Mouse (Mus musculus): ENCODE data around the gene Tent4a. TPM values are rescaled to one million over a fixed set of nuclear protein-coding genes. Genes with fewer than 3 reads are reported as not detected.

Gene Tent4a
- polyA plus RNA-seq, 1 experiment from 2014 or later, result 3.3 TPM

GRCm38 (mm10) chr13:69531431-69531830 is 3.0 kb downstream of the Tent4a start:
- Histone ChIP-seq H3K4me1 (ENCODE audit: control insufficient read depth, insufficient read depth, low read length) (peaks cover 55% of the 10 kb centered on the region), H3K4me2 (ENCODE audit: low read depth, low read length) (peak overlapping the region; percentile 95), H3K9me3 (replicated peaks; ENCODE audit: control insufficient read depth, low read length) (no peaks in the 10 kb centered on the region), H3K4me3 (ENCODE audit: low read length) (peak overlapping the region; percentile 92), H3K27ac (ENCODE audit: low read length) (no peak overlapping the region), H3K9ac (ENCODE audit: low read length) (peak overlapping the region; percentile 91), H3K27me3 (ENCODE audit: control insufficient read depth, insufficient read depth, low read length) (no peaks in the 10 kb centered on the region), H3K36me3 (ENCODE audit: control insufficient read depth, insufficient read depth) (0 out of 2 replicates have a peak, but pooled peaks cover 2% of the 10 kb centered on the region)
- no peak for ATAC-seq (replicated peaks; ENCODE audit: extremely low read depth, insufficient read depth, low FRiP score)
- WGBS, result 39% methylated on average over 6 of the region's 6 CpGs

GRCm38 (mm10) chr13:69530951-69531350 is 3.5 kb downstream of the Tent4a start:
- no peaks in the 10 kb centered on the region for H3K9me3 ChIP-seq (replicated peaks; ENCODE audit: control insufficient read depth, low read length)
- no peak for ATAC-seq (replicated peaks; ENCODE audit: extremely low read depth, insufficient read depth, low FRiP score)
- H3K36me3 ChIP-seq (ENCODE audit: control insufficient read depth, insufficient read depth), result 0 out of 2 replicates have a peak, but pooled peaks cover 2% of the 10 kb centered on the region
- no peaks in the 10 kb centered on the region for H3K27me3 ChIP-seq (ENCODE audit: control insufficient read depth, insufficient read depth, low read length)
- H3K27ac ChIP-seq (ENCODE audit: low read length), result no peak overlapping the region
- WGBS, result 84% methylated on average over 6 of the region's 6 CpGs
- no peak overlapping the region; the same call in 1 of the 2 replicates for H3K9ac ChIP-seq (ENCODE audit: low read length)
- no peak overlapping the region for H3K4me3 ChIP-seq (ENCODE audit: low read length)
- peak overlapping the region; percentile 95 for H3K4me2 ChIP-seq (ENCODE audit: low read depth, low read length)
- H3K4me1 ChIP-seq (ENCODE audit: control insufficient read depth, insufficient read depth, low read length), result peaks cover 57% of the 10 kb centered on the region

- no peak overlapping the region for H3K4me2 ChIP-seq (ENCODE audit: low read depth, low read length)
- no peaks in the 10 kb centered on the region for H3K27me3 ChIP-seq (ENCODE audit: control insufficient read depth, insufficient read depth, low read length)
- H3K9ac ChIP-seq (ENCODE audit: low read length), result no peak overlapping the region
- 0 out of 2 replicates have a peak, but pooled peaks cover 2% of the 10 kb centered on the region for H3K36me3 ChIP-seq (ENCODE audit: control insufficient read depth, insufficient read depth)
- 78% methylated on average over 3 of the region's 3 CpGs for WGBS
- ATAC-seq (replicated peaks; ENCODE audit: extremely low read depth, insufficient read depth, low FRiP score), result no peak
- H3K4me1 ChIP-seq (ENCODE audit: control insufficient read depth, insufficient read depth, low read length), result peaks cover 58% of the 10 kb centered on the region
- H3K4me3 ChIP-seq (ENCODE audit: low read length), result no peak overlapping the region
- H3K27ac ChIP-seq (ENCODE audit: low read length), result no peak overlapping the region
- H3K9me3 ChIP-seq (replicated peaks; ENCODE audit: control insufficient read depth, low read length), result no peaks in the 10 kb centered on the region
Measured at GRCm38 (mm10) chr13:69530156-69530555, 4.3 kb downstream of the Tent4a start.

GRCm38 (mm10) chr13:69528531-69528930 is 5.9 kb downstream of the Tent4a start:
- Histone ChIP-seq H3K4me1 (ENCODE audit: control insufficient read depth, insufficient read depth, low read length) (peaks cover 74% of the 10 kb centered on the region), H3K9me3 (replicated peaks; ENCODE audit: control insufficient read depth, low read length) (no peaks in the 10 kb centered on the region), H3K4me2 (ENCODE audit: low read depth, low read length) (no peak overlapping the region), H3K4me3 (ENCODE audit: low read length) (no peak overlapping the region), H3K36me3 (ENCODE audit: control insufficient read depth, insufficient read depth) (0 out of 2 replicates have a peak, but pooled peaks cover 2% of the 10 kb centered on the region), H3K27ac (ENCODE audit: low read length) (no peak overlapping the region), H3K27me3 (ENCODE audit: control insufficient read depth, insufficient read depth, low read length) (no peaks in the 10 kb centered on the region), H3K9ac (ENCODE audit: low read length) (no peak overlapping the region)
- no peak for ATAC-seq (replicated peaks; ENCODE audit: extremely low read depth, insufficient read depth, low FRiP score)
- 57% methylated on average over 7 of the region's 7 CpGs for WGBS

- Histone ChIP-seq H3K4me1 (ENCODE audit: control insufficient read depth, insufficient read depth, low read length) (peaks cover 67% of the 10 kb centered on the region), H3K9ac (ENCODE audit: low read length) (no peak overlapping the region)
- 72% methylated on average over 4 of the region's 4 CpGs for WGBS
Measured at GRCm38 (mm10) chr13:69525867-69526266, 8.6 kb downstream of the Tent4a start.

GRCm38 (mm10) chr13:69524158-69524530 is 10.3 kb downstream of the Tent4a start:
- Histone ChIP-seq H3K9me3 (replicated peaks; ENCODE audit: control insufficient read depth, low read length) (no peaks in the 10 kb centered on the region), H3K4me3 (ENCODE audit: low read length) (no peak overlapping the region), H3K27me3 (ENCODE audit: control insufficient read depth, insufficient read depth, low read length) (no peaks in the 10 kb centered on the region), H3K9ac (ENCODE audit: low read length) (no peak overlapping the region), H3K36me3 (ENCODE audit: control insufficient read depth, insufficient read depth) (0 out of 2 replicates have a peak, but pooled peaks cover 1% of the 10 kb centered on the region), H3K4me1 (ENCODE audit: control insufficient read depth, insufficient read depth, low read length) (peaks cover 61% of the 10 kb centered on the region), H3K4me2 (ENCODE audit: low read depth, low read length) (no peak overlapping the region), H3K27ac (ENCODE audit: low read length) (no peak overlapping the region)
- WGBS, result 62% methylated on average over 2 of the region's 2 CpGs
- ATAC-seq (replicated peaks; ENCODE audit: extremely low read depth, insufficient read depth, low FRiP score), result no peak

More at GRCm38 (mm10) chr13:69525867-69526266, 8.6 kb downstream of the Tent4a start:
- Histone ChIP-seq H3K4me3 (ENCODE audit: low read length) (no peak overlapping the region), H3K9me3 (replicated peaks; ENCODE audit: control insufficient read depth, low read length) (no peaks in the 10 kb centered on the region), H3K36me3 (ENCODE audit: control insufficient read depth, insufficient read depth) (0 out of 2 replicates have a peak, but pooled peaks cover 2% of the 10 kb centered on the region), H3K27ac (ENCODE audit: low read length) (no peak overlapping the region), H3K27me3 (ENCODE audit: control insufficient read depth, insufficient read depth, low read length) (no peaks in the 10 kb centered on the region), H3K4me2 (ENCODE audit: low read depth, low read length) (no peak overlapping the region)
- 0 out of 2 replicates have a peak, but pooled peaks have one; percentile 16 for ATAC-seq (replicated peaks; ENCODE audit: extremely low read depth, insufficient read depth, low FRiP score)

GRCm38 (mm10) chr13:69523444-69524157 is 10.8 kb downstream of the Tent4a start:
- H3K27me3 ChIP-seq (ENCODE audit: control insufficient read depth, insufficient read depth, low read length), result no peaks in the 10 kb centered on the region
- no peak for ATAC-seq (replicated peaks; ENCODE audit: extremely low read depth, insufficient read depth, low FRiP score)
- H3K4me3 ChIP-seq (ENCODE audit: low read length), result no peak overlapping the region
- peaks cover 55% of the 10 kb centered on the region for H3K4me1 ChIP-seq (ENCODE audit: control insufficient read depth, insufficient read depth, low read length)
- H3K4me2 ChIP-seq (ENCODE audit: low read depth, low read length), result no peak overlapping the region
- no peaks in the 10 kb centered on the region for H3K9me3 ChIP-seq (replicated peaks; ENCODE audit: control insufficient read depth, low read length)
- no peaks in the 10 kb centered on the region for H3K36me3 ChIP-seq (ENCODE audit: control insufficient read depth, insufficient read depth)
- H3K9ac ChIP-seq (ENCODE audit: low read length), result no peak overlapping the region
- WGBS, result 56% methylated on average over 14 of the region's 14 CpGs
- no peak overlapping the region for H3K27ac ChIP-seq (ENCODE audit: low read length)

GRCm38 (mm10) chr13:69522161-69522791 is 12.1 kb downstream of the Tent4a start:
- Histone ChIP-seq H3K27me3 (ENCODE audit: control insufficient read depth, insufficient read depth, low read length) (no peaks in the 10 kb centered on the region), H3K27ac (ENCODE audit: low read length) (no peak overlapping the region), H3K4me2 (ENCODE audit: low read depth, low read length) (no peak overlapping the region), H3K36me3 (ENCODE audit: control insufficient read depth, insufficient read depth) (no peaks in the 10 kb centered on the region), H3K9me3 (replicated peaks; ENCODE audit: control insufficient read depth, low read length) (no peaks in the 10 kb centered on the region), H3K9ac (ENCODE audit: low read length) (no peak overlapping the region), H3K4me3 (ENCODE audit: low read length) (no peak overlapping the region), H3K4me1 (ENCODE audit: control insufficient read depth, insufficient read depth, low read length) (peaks cover 59% of the 10 kb centered on the region)
- 90% methylated on average over 1 of the region's 1 CpGs for WGBS
- ATAC-seq (replicated peaks; ENCODE audit: extremely low read depth, insufficient read depth, low FRiP score), result no peak

GRCm38 (mm10) chr13:69519137-69519536 is 15.3 kb downstream of the Tent4a start:
- H3K9ac ChIP-seq (ENCODE audit: low read length), result no peak overlapping the region
- 83% methylated on average over 6 of the region's 6 CpGs for WGBS
- peaks cover 34% of the 10 kb centered on the region for H3K4me1 ChIP-seq (ENCODE audit: control insufficient read depth, insufficient read depth, low read length)
- no peaks in the 10 kb centered on the region for H3K27me3 ChIP-seq (ENCODE audit: control insufficient read depth, insufficient read depth, low read length)
- H3K4me2 ChIP-seq (ENCODE audit: low read depth, low read length), result no peak overlapping the region
- H3K9me3 ChIP-seq (replicated peaks; ENCODE audit: control insufficient read depth, low read length), result no peaks in the 10 kb centered on the region
- H3K4me3 ChIP-seq (ENCODE audit: low read length), result no peak overlapping the region
- no peak for ATAC-seq (replicated peaks; ENCODE audit: extremely low read depth, insufficient read depth, low FRiP score)
- no peak overlapping the region for H3K27ac ChIP-seq (ENCODE audit: low read length)
- 0 out of 2 replicates have a peak, but pooled peaks cover 6% of the 10 kb centered on the region for H3K36me3 ChIP-seq (ENCODE audit: control insufficient read depth, insufficient read depth)

Data from heart, embryonic 16.5 days (tissue).